Mouse (Mus musculus): Measurements from ENCODE around the gene B4galnt1.

- TF ChIP-seq CTCF (IDR thresholded peaks at IDR 0.05; ENCODE audit: extremely low read depth, insufficient read depth, insufficient read length, insufficient replicate concordance) (no peak), POLR2A (IDR thresholded peaks at IDR 0.05; ENCODE audit: low read depth, low read length) (no peak)
Observed at GRCm38 (mm10) chr10:127140971-127141370, 24.1 kb upstream of the B4galnt1 start.

Measured in spleen, adult 2 months (tissue).